Mouse (Mus musculus) T-helper 1 cell (primary cell): ENCODE data around the gene 4931414P19Rik.

Experiments
- in situ Hi-C: fragments of 300-600 bp; cut with MboI, MseI; formaldehyde crosslinking; loops from one replicate; pipeline ENCODE4 v1.15.1; 2025; ENCODE audit warnings: high pct_unique_total_duplicates

Gene 4931414P19Rik

GRCm38 (mm10) chr14:54605752-54606321, at the start of gene 4931414P19Rik:
Gene 4931414P19Rik, minus strand, starts transcription at chr14:54605993.
- in situ Hi-C loops, result no loop called here

GRCm38 (mm10) chr14:54653496-54653895, 47.7 kb upstream of the 4931414P19Rik start:
- in situ Hi-C loops, result no loop called here

GRCm38 (mm10) chr14:54652787-54653186, 47.0 kb upstream of the 4931414P19Rik start:
- in situ Hi-C loops, result no loop called here

GRCm38 (mm10) chr14:54651556-54651955, 45.8 kb upstream of the 4931414P19Rik start:
- in situ Hi-C loops, result no loop called here

GRCm38 (mm10) chr14:54650621-54651454, 45.0 kb upstream of the 4931414P19Rik start:
- in situ Hi-C loops, result no loop called here

- in situ Hi-C loops, result no loop called here
These were observed 42.1 kb upstream of the 4931414P19Rik start for GRCm38 (mm10) chr14:54647900-54648299.

- in situ Hi-C loops, result no loop called here
These were observed 41.3 kb upstream of the 4931414P19Rik start for GRCm38 (mm10) chr14:54646898-54647636.

GRCm38 (mm10) chr14:54646455-54646854, 40.7 kb upstream of the 4931414P19Rik start:
- in situ Hi-C loops, result no loop called here

GRCm38 (mm10) chr14:54644294-54644693, 38.5 kb upstream of the 4931414P19Rik start:
- in situ Hi-C loops, result loop anchor here (5.0 kb wide), 1 partner anchor 77 kb away; no protein-coding TSS in a partner anchor

- in situ Hi-C loops, result loop anchor here (5.0 kb wide), 1 partner anchor 76 kb away; no protein-coding TSS in a partner anchor
These were observed 37.2 kb upstream of the 4931414P19Rik start for GRCm38 (mm10) chr14:54643011-54643410.

- in situ Hi-C loops, result loop anchor here (5.0 kb wide), 1 partner anchor 75 kb away; no protein-coding TSS in a partner anchor
These were observed 36.6 kb upstream of the 4931414P19Rik start for GRCm38 (mm10) chr14:54642224-54642944.

- in situ Hi-C loops, result loop anchor here (5.0 kb wide), 1 partner anchor 74 kb away; no protein-coding TSS in a partner anchor
These were observed 35.6 kb upstream of the 4931414P19Rik start, which contains the start of gene Cdh24 for GRCm38 (mm10) chr14:54641305-54641969. Gene Cdh24, minus strand, starts transcription at chr14:54641364.

- in situ Hi-C loops, result loop anchor here (5.0 kb wide), 1 partner anchor 74 kb away; no protein-coding TSS in a partner anchor
These were observed 35.1 kb upstream of the 4931414P19Rik start, which contains the start of gene Gm17606 for GRCm38 (mm10) chr14:54640946-54641304. Gene Gm17606, plus strand, starts transcription at chr14:54640952.

- in situ Hi-C loops, result loop anchor here (5.0 kb wide), 1 partner anchor 73 kb away; no protein-coding TSS in a partner anchor
These were observed 34.3 kb upstream of the 4931414P19Rik start for GRCm38 (mm10) chr14:54640121-54640520.

- in situ Hi-C loops, result no loop called here
These were observed 32.4 kb upstream of the 4931414P19Rik start for GRCm38 (mm10) chr14:54638210-54638609.

GRCm38 (mm10) chr14:54636954-54637353, 31.2 kb upstream of the 4931414P19Rik start:
- in situ Hi-C loops, result no loop called here

GRCm38 (mm10) chr14:54634182-54634581, 28.4 kb upstream of the 4931414P19Rik start:
- in situ Hi-C loops, result no loop called here

GRCm38 (mm10) chr14:54632252-54632651, 26.5 kb upstream of the 4931414P19Rik start:
- in situ Hi-C loops, result no loop called here

GRCm38 (mm10) chr14:54631240-54631599, 25.4 kb upstream of the 4931414P19Rik start:
- in situ Hi-C loops, result no loop called here

GRCm38 (mm10) chr14:54630583-54631239, 24.9 kb upstream of the 4931414P19Rik start:
- in situ Hi-C loops, result no loop called here
